ENCODE assay signal across 22 mouse cellular contexts in genomic region chr8:62068305-62068704, GRCm38 (mm10). TPM values are rescaled to one million over a fixed set of nuclear protein-coding genes. Genes with fewer than 3 reads are reported as not detected.
DNase-seq lines count a peak whose midpoint lies in the region; ATAC-seq and TF ChIP-seq lines count a peak whose summit lies in the region.
"Had no signal": no experiment of that assay in that cellular context is flagged by ENCODE, and none has a peak within 500 bp of the region (broad histone marks: within the 10 kb centered on the region; RNA-seq: fewer than 3 reads in every experiment).

No protein-coding gene starts in this region.

- no peaks in the 10 kb centered on the region for H3K27me3 ChIP-seq in kidney, embryonic 14.5 days (ENCODE audit: control insufficient read depth, insufficient read depth, low read length)
- H3K27me3 ChIP-seq in kidney, embryonic 15.5 days, result no peaks in the 10 kb centered on the region
- H3K27me3 ChIP-seq in kidney, embryonic 16.5 days (ENCODE audit: insufficient read depth, low read length), result no peaks in the 10 kb centered on the region
- no peaks in the 10 kb centered on the region for H3K27me3 ChIP-seq in kidney, postnatal 0 days (ENCODE audit: insufficient read depth, low read length)
- H3K27me3 ChIP-seq: CH12.LX had no signal

- no peak overlapping the region for H3K4me3 ChIP-seq in kidney, embryonic 14.5 days (ENCODE audit: low read length)
- no peak overlapping the region for H3K4me3 ChIP-seq in kidney, embryonic 15.5 days (replicated peaks)
- H3K4me3 ChIP-seq in kidney, embryonic 16.5 days (ENCODE audit: low read length), result no peak overlapping the region
- no peak overlapping the region for H3K4me3 ChIP-seq in kidney, postnatal 0 days (replicated peaks; ENCODE audit: low read depth, low read length)

- H3K4me1 ChIP-seq in kidney, embryonic 14.5 days (ENCODE audit: control insufficient read depth, insufficient read depth, low read length), result no peaks in the 10 kb centered on the region
- H3K4me1 ChIP-seq in kidney, embryonic 15.5 days, result no peaks in the 10 kb centered on the region
- no peaks in the 10 kb centered on the region for H3K4me1 ChIP-seq in kidney, embryonic 16.5 days (ENCODE audit: insufficient read depth, low read length)
- no peaks in the 10 kb centered on the region for H3K4me1 ChIP-seq in kidney, postnatal 0 days (replicated peaks; ENCODE audit: insufficient read depth, low read length)

- no peaks in the 10 kb centered on the region for H3K36me3 ChIP-seq in kidney, embryonic 14.5 days (ENCODE audit: control insufficient read depth, insufficient read depth, low read length)
- H3K36me3 ChIP-seq in kidney, embryonic 15.5 days, result no peaks in the 10 kb centered on the region
- H3K36me3 ChIP-seq in kidney, embryonic 16.5 days (ENCODE audit: insufficient read depth, low read length), result no peaks in the 10 kb centered on the region
- H3K36me3 ChIP-seq in kidney, postnatal 0 days (ENCODE audit: insufficient read depth, low read length), result no peaks in the 10 kb centered on the region
- H3K36me3 ChIP-seq: G1E had no signal

- ATAC-seq in kidney, embryonic 14.5 days (ENCODE audit: low FRiP score, low TSS enrichment), result peak; percentile 82; the same call in 1 of the 2 replicates
- peak; percentile 74 for ATAC-seq in kidney, embryonic 15.5 days (replicated peaks; ENCODE audit: low FRiP score)
- ATAC-seq in kidney, embryonic 16.5 days (ENCODE audit: low FRiP score, low TSS enrichment), result no peak; the same call in 1 of the 2 replicates
- ATAC-seq in kidney, postnatal 0 days (replicated peaks; ENCODE audit: low FRiP score, low read depth), result no peak
- ATAC-seq: activated CD4-positive, CD25-positive, alpha-beta regulatory T cell, adult 4 months; CD4-positive, CD25-positive, alpha-beta regulatory T cell, adult 4 months; Patski had no signal

- no peak for TF ChIP-seq CTCF in kidney, postnatal 0 days (IDR thresholded peaks at IDR 0.05; ENCODE audit: low read depth)

- no peaks in the 10 kb centered on the region for H3K9me3 ChIP-seq in kidney, embryonic 14.5 days (ENCODE audit: control insufficient read depth, low read length)
- no peaks in the 10 kb centered on the region; the same call in 1 of the 2 replicates for H3K9me3 ChIP-seq in kidney, embryonic 15.5 days (replicated peaks)
- H3K9me3 ChIP-seq in kidney, embryonic 16.5 days (ENCODE audit: low read length), result no peaks in the 10 kb centered on the region
- no peaks in the 10 kb centered on the region for H3K9me3 ChIP-seq in kidney, postnatal 0 days (replicated peaks; ENCODE audit: low read length)
- H3K9me3 ChIP-seq: G1E had no signal

- H3K27ac ChIP-seq in kidney, embryonic 14.5 days (ENCODE audit: low read depth, low read length), result no peak overlapping the region
- no peak overlapping the region for H3K27ac ChIP-seq in kidney, embryonic 15.5 days
- H3K27ac ChIP-seq in kidney, embryonic 16.5 days (ENCODE audit: low read length), result no peak overlapping the region
- no peak overlapping the region for H3K27ac ChIP-seq in kidney, postnatal 0 days

- no peak for DNase-seq in kidney, postnatal 10 days
- DNase-seq in kidney, postnatal 0 days (ENCODE audit: low spot score), result peak; percentile 63
- DNase-seq in kidney, adult 18-20 months, result no peak
- DNase-seq: adrenal gland, adult 2 months; adrenal gland, adult 8-10 months; adrenal gland, postnatal 10 days; adrenal gland, postnatal 14 days; adrenal gland, postnatal 25 days; adrenal gland, postnatal 36 days; B cell, adult 2 months; cerebellum, adult 11 months; cerebellum, adult 11-12 months; cerebellum, adult 18-20 months had no signal

- H3K4me2 ChIP-seq in kidney, embryonic 14.5 days (replicated peaks; ENCODE audit: low read depth, low read length), result no peak overlapping the region
- no peak overlapping the region for H3K4me2 ChIP-seq in kidney, embryonic 15.5 days
- no peak overlapping the region for H3K4me2 ChIP-seq in kidney, embryonic 16.5 days (replicated peaks; ENCODE audit: low read depth, low read length)
- no peak overlapping the region for H3K4me2 ChIP-seq in kidney, postnatal 0 days (ENCODE audit: low read length)

- no peak overlapping the region for H3K9ac ChIP-seq in kidney, embryonic 14.5 days (ENCODE audit: low read depth, low read length)
- H3K9ac ChIP-seq in kidney, embryonic 15.5 days, result no peak overlapping the region
- no peak overlapping the region for H3K9ac ChIP-seq in kidney, embryonic 16.5 days (replicated peaks; ENCODE audit: low read length)
- H3K9ac ChIP-seq in kidney, postnatal 0 days (ENCODE audit: low read depth, low read length), result no peak overlapping the region

RNA-seq across cellular contexts. Expression of gene Anxa10, which starts 54.6 kb away (rescaled TPM):
- 0.41 TPM in 1 of 2 replicates, not detected in the other for polyA plus RNA-seq in kidney, embryonic 14.5 days (2014; fragmentation: Nextera tagmentation; extraction: Ambion mirVana)
- polyA plus RNA-seq in kidney, embryonic 15.5 days (2015; fragmentation: Nextera tagmentation; extraction: Ambion mirVana), result 0.17 TPM in 1 of 2 replicates, not detected in the other
- polyA plus RNA-seq in kidney, embryonic 16.5 days (2015; fragmentation: Nextera tagmentation; extraction: Ambion mirVana), result 0.23 TPM in 1 of 2 replicates, not detected in the other
- 0.14 and 0.46 TPM in 2 replicates for polyA plus RNA-seq in kidney, postnatal 0 days (2015; fragmentation: Nextera tagmentation; extraction: Ambion mirVana)
- polyA plus RNA-seq: activated CD4-positive, CD25-positive, alpha-beta regulatory T cell, adult 4 months; adrenal gland, adult 2 months; C2C12; CD4-positive, CD25-positive, alpha-beta regulatory T cell, adult 4 months; G1E; Patski had no signal

Comparison
In these comparisons a context has a peak if more than half of its experiments do, and no peak if none do; other contexts are left out.
1. ATAC-seq: peak in kidney, embryonic 14.5 days (single experiment) and kidney, embryonic 15.5 days (single experiment); none in kidney, embryonic 16.5 days (single experiment) and kidney, postnatal 0 days (single experiment).